Mouse (Mus musculus) kidney, adult 8-10 months (tissue): ENCODE results near the gene Plscr2.
A peak's percentile ranks its signal among the peaks of the same experiment; 100 is the strongest.
"Not testable (repeated sequence)": the region's sequence is repeated elsewhere in the genome, so short reads cannot be mapped to it uniquely, and the experiment has no call there.

Source experiments
- DNase-seq, 2 experiments: peaks; one replicate each; pipeline ENCODE4 v3.0.0; 2022

Plscr2 gene

GRCm38 (mm10) chr9:92273956-92274762 is 1.2 kb upstream of the Plscr2 start:
- DNase-seq: peak; percentile 76 to 91

- peak; percentile 59 to 68 for DNase-seq
These were observed 958 bp downstream of the Plscr2 start for GRCm38 (mm10) chr9:92276360-92276759.

- DNase-seq: no peak
These were observed 4.6 kb downstream of the Plscr2 start for GRCm38 (mm10) chr9:92280048-92280447.

GRCm38 (mm10) chr9:92282563-92283171 is 7.3 kb downstream of the Plscr2 start:
- DNase-seq: no peak

GRCm38 (mm10) chr9:92289675-92290074 is 14.3 kb downstream of the Plscr2 start:
- no peak for DNase-seq

GRCm38 (mm10) chr9:92292169-92292568 is 16.8 kb downstream of the Plscr2 start:
- no peak for DNase-seq

GRCm38 (mm10) chr9:92292922-92293321 is 17.5 kb downstream of the Plscr2 start:
- no peak for DNase-seq

- no peak for DNase-seq
These were observed 18.5 kb downstream of the Plscr2 start for GRCm38 (mm10) chr9:92293560-92294548.

- DNase-seq: no peak
These were observed 22.9 kb downstream of the Plscr2 start for GRCm38 (mm10) chr9:92298288-92298687.

GRCm38 (mm10) chr9:92301213-92301612 is 25.8 kb downstream of the Plscr2 start:
- no peak for DNase-seq

- no peak for DNase-seq
These were observed 29.7 kb downstream of the Plscr2 start for GRCm38 (mm10) chr9:92305075-92305474.

- DNase-seq: no peak
These were observed 30.3 kb downstream of the Plscr2 start for GRCm38 (mm10) chr9:92305620-92306220.

- DNase-seq: no peak
These were observed 33.7 kb downstream of the Plscr2 start, which contains the start of gene 1700057G04Rik for GRCm38 (mm10) chr9:92309077-92309476. Gene 1700057G04Rik (plus strand): TSS chr9:92309377.

GRCm38 (mm10) chr9:92316791-92317190 is 41.4 kb downstream of the Plscr2 start:
- no peak for DNase-seq

- not testable (repeated sequence) for DNase-seq
These were observed 50.5 kb downstream of the Plscr2 start for GRCm38 (mm10) chr9:92325936-92326335.

GRCm38 (mm10) chr9:92326813-92327212 is 51.4 kb downstream of the Plscr2 start:
- DNase-seq: no peak

GRCm38 (mm10) chr9:92331383-92331782 is 56.0 kb downstream of the Plscr2 start:
- DNase-seq: no peak

GRCm38 (mm10) chr9:92334845-92335244 is 59.4 kb downstream of the Plscr2 start:
- no peak for DNase-seq

GRCm38 (mm10) chr9:92335277-92335818 is 59.9 kb downstream of the Plscr2 start:
- no peak for DNase-seq

- no peak for DNase-seq
These were observed 61.7 kb downstream of the Plscr2 start for GRCm38 (mm10) chr9:92337063-92337462.

- DNase-seq: no peak
These were observed 62.3 kb downstream of the Plscr2 start for GRCm38 (mm10) chr9:92337661-92338060.

GRCm38 (mm10) chr9:92338954-92339353 is 63.6 kb downstream of the Plscr2 start:
- DNase-seq: no peak
